Mouse (Mus musculus) cerebellum, adult (tissue): ENCODE measurements around the gene Aplp1.
"Not testable (repeated sequence)": the region's sequence is repeated elsewhere in the genome, so short reads cannot be mapped to it uniquely, and the experiment has no call there.

ENCODE experiments used
- ATAC-seq: cut with Nextera tagmentation; 2 replicates; pipeline ENCODE4 v1.9.2; 2017; ENCODE audit warnings: mild to moderate bottlenecking, moderate library complexity, mixed read lengths; ENCODE audit not compliant: insufficient number of reproducible peaks, low FRiP score, low TSS enrichment

Aplp1 gene

DNA sequence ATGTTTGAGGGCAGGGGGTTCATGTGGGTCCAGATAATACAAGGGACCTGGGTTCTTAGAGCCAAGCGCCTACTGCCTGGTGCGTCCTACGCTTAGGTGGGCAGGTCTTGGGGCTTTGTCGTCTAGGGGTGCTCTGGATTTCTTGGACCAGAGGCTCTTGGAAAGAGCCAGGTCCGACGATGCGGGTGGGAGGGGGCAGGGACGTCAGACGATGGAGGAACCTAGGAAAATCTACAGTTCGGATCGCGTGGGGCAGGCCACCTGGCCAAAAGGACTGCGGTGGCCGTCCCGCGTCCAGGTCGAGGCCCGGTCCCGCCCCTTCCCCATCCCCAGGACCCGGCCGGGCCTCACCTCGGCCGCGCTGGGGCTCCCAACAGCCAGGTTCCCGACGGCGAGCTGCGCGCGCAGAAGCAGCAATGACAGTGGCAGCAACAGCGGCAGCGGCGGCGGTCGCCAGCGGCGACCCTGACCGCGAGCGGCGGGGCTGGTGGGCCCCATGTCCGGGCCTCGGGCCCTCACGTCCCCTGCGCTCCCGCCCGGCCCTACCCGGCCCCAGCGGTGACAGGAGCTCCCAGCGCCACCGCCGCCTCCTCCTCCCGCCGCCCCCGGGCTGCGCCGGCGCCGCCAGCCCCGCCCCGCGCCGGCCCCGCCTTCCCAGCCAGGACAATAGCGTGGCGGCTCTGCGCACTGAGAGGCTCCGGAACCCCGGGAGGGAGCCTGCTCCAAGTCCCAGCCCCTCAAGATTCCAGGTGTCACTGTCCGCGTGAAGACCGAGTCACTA lies at the start of gene Aplp1:
TSS of gene Aplp1 (minus strand) at position 565 of the 781 bp plus-strand sequence.
- peak; percentile 37; the same call in 1 of the 2 replicates for ATAC-seq

DNA sequence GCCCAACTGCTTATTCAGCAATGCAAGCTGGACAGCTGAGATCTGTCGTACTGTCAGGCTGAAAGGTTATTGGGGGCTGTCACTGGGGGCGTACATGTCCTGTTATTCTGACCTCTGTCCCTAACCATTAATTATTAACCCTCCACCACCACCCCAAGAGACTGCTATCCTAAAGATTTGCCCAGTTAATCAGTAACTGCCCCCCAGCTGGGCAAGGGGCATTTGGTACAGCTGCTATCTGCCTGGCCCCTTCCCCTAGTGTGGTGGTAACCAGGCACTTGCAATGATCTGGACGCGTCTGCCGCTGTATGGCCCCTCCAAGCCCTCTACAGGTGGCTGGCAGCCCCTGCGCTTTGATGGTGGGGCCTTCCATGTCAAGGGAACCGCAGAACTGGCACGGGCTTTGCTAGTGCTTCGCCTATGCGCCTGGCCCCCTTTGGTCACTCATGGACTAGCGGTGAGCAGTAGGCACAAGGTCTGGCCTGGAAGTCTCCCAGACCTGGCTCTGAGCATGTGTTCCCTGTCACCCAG lies 48.1 kb upstream of the Aplp1 start, which contains the start of gene Prodh2:
TSS of gene Prodh2 (plus strand) at position 222 of the 531 bp plus-strand sequence.
- no peak for ATAC-seq

DNA sequence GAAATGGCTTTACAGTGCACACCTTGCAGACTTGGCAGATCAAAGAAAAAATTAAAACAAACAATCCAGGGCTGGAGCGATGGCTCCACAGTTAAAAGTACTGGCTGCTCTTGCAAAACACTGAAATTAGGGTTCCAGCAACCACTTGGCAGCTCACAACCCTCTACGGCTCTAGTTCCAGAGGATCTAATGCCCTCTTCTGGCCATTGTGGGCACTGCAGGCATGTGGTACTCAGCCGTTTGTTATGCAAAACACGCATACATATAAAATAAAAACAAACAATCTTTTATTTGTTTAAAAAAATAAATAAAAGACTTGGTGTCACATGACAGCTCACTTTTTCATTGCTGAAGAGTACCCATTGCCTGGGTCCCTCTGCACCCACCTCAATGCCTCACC lies 47.4 kb upstream of the Aplp1 start:
- no peak for ATAC-seq

DNA sequence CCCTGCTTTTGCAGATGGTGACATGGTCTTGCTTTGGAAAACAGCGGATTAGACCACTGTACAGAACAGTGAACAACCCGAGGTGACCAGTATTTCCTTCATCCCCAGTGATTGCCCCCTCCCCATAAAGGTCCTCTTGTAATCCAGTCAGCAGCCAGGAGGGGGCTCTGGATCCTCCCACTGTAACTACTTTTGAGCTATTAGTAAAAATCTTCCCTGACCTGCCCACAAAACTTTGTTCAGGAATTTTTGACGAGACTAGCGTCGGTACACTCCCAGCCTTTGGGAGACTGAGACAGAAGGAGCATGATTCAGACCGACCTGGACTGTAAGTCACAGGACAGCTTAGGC lies 45.6 kb upstream of the Aplp1 start:
- no peak for ATAC-seq

DNA sequence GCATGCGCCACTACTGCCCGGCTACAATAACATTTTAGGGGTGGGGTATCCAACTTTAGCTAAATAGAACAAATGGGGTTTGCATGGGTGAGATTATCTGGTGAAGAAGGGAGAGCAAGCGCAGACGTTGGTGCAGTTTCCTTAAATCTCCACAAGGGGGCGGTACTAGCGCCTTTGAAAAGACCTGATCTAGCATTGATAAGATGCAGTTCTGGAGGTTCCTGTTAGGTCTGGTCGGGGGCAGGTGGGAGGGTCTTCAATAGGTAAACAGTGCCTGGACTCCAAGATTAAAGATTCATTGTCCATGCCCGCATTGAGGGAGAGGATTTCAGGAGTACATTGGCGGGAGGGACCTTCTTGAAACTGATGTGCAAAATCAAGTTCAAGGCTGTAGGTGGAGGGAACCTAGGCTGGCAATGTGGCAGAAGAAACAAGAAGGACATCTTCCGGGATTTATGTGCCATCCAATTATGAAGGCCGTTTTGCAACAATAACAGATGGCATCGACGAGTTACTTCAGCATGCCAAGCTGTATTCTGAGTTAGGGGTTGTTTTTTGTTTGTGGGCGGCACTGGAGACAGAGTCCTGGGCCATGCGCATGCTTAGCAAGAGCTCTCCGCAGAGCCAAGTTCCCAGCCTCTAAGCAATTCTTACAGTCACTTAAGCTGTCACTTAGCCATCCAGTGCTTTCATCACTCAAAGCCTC lies 45.1 kb upstream of the Aplp1 start:
- no peak for ATAC-seq

DNA sequence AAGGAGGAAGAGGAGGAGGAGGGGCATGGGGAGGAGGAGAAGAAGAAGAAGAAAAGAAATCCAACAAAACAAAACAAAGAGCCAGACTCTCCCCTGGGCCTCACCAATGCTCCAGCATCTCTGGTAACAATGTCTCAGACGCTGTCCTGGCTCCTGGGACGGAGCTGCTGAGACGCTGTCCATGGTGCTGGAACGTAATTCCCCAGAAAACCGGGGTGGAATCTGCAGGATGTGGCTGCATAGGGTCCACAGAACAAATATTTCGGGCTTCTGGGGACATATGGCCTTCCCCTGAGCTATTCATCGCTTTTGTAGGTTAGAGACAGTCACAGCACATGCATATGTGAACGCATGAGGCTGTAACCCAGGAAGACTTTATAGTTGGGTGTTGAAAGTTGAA lies 38.9 kb upstream of the Aplp1 start:
- no peak for ATAC-seq

DNA sequence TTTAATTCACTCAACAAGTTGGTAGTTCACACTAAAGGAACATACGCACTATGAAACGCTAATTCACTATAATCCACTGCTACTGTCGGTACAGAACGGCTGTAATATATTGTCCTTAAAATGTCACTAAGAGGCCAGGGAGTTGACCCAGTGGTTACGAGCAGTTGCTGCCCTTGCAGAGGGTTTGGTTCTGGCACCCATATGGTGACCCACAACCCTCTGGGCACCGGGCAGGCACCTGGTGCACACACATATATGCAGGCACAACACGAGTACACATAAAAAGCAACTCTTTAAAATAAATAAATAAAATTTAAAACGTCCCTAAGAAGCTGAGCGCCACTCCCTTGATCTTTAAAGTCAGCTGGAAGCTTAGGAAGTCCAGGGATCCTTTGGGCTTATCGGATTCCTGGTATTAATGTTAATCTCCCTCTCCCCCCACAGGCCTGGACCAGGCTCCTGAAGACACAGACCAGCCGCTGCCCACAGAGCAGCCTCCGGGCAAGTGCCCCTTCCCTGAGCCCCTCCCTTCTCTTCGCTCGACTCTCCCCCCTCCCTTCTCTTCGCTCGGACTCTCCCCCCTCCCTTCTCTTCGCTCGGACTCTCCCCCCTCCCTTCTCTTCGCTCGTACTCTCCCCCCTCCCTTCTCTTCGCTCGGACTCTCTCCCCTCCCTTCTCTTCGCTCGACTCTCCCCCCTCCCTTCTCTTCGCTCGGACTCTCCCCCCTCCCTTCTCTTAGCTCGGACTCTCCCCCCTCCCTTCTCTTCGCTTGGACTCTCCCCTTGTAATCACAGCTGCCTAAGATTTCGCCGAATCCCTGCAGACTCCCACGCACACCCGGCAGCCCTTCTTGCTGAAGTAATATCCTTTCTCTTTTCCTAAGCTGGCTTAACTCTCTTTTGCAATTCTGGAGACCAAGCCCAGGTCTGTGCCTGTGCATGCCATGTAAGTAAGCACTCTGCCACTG lies 32.4 kb upstream of the Aplp1 start:
- no peak for ATAC-seq

DNA sequence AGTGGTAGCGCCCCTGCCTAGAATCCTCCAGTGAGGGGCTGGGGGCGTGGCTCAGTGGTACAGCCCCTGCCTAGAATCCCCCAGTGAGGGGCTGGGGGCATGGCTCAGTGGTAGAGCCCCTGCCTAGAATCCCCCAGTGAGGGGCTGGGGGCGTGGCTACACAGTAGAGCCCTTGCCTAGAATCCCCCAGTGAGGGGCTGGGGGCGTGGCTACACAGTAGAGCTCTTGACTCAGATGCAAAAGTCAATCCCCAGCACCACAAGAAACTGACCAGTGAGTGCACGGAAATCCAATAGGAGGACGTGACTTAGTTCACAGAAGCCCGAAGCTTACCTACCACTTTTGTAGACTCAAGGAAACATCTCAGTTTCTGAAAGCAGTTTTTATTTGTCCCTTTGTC lies 30.8 kb upstream of the Aplp1 start:
- not testable (repeated sequence) for ATAC-seq

DNA sequence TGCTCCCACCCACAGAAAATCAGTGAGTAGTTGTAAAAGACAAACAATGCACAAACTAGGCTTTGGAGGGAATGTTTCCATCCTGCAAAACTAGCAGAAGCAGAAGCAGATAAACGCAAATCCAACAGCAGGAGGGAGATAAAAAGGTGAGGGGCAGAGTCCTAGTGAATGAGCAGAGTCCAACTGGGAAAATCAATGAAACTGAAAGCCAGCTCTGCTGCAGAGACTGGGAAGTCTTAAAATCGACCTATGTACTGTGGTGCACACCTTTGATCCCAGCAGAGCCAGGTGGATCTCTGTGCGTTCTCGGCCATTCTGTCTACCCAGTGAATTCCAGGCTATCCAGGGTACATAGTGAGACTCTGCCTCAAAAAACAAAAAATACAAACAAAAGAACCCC lies 29.7 kb upstream of the Aplp1 start:
- ATAC-seq, result no peak

DNA sequence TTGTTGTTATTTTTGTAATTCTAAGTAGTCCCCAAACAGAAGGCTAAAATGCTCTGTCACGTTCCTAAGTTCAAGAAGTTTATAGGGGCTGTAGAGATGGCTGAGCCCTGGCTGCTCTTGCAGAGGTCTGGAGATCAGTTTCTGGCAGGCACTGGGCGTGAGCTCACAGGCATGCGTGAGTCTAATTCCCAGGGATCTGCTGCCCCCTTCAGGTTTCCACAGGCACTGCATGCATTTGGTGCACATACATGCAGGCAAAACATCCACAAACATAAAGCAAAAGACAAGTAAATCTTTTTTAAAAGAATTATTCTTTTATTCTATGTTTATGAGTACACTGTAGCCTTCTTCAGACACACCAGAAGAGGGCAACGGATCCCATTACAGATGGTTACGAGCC lies 27.1 kb upstream of the Aplp1 start:
- ATAC-seq, result no peak

DNA sequence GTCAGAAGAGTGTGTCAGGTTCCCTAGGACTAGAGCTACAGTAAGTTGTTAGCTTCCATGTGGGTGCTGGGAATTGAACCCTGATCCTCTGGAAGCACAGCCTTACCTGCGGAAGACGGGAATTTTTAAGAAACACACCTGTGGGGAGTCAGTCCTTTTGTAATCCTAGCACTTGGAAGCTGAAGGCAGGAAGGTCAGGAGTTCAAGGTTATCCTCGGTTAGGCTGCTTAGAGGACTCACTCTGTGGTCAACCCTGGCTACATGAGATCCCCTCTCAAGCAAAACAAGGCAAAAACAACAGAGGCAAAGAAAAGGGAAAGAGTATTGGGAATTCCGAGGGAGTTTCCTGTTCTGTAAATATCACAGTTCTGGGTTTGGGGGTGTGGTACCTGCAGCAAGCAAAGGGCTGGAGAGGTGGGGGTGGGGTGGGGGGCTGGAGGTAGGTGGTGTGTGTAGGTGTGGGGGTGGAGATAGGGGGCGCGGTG lies 19.5 kb upstream of the Aplp1 start:
- ATAC-seq, result no peak

DNA sequence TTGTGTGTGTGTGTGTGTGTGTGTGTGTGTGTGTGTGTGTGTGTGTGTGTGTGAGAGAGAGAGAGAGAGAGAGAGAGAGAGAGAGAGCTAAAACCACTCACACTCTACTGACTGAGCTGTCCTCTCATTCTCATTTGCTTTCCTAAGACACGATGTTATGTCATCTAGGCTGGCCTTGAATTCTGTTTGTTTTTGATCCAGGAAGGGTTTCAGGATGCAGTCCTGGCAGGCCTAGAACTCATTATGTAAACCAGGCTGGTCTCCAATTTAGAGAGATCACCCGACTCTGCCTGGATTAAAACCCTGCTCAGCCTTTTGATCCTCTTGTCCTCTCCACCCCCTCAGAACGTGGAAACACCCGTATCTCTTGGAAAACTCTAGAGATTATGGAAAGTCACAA lies 18.7 kb upstream of the Aplp1 start:
- ATAC-seq, result no peak

DNA sequence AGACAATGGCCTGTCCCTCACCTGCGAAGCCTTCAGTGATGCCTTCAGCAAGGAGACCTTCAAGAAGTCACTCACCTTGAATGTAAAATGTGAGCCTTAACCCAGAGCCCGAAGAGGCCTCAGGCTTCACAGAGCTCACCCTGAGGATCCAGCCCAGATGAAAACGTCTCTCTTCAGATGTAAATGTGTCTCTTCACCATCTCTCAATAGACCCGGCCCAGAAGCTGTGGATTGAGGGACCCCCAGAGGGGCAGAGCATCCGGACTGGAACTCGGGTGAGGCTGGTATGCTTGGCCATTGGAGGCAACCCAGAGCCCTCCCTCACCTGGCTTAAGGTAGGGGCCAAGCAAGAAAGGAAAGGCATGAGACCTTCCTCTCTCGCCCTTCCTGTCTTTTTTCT lies 18.2 kb upstream of the Aplp1 start:
- no peak for ATAC-seq

DNA sequence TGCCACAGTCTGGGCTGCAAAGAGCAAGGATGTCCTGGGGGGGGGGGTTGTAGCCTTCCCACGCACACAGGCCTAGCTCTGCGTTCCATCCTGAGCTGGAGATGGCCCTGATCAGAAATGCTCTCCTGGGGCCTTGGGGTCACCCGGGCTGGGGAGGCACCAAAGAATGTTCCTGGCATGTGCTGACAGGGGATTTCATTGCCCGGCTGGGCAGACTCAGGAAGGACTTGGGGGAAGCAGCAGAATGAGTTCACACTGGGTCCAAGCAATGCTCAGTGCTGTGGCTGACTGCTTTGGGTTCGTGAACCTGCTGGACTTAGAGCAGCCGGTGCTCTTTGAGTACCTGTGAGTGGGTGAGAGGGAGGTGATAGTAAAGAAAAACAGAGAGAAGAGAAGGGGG lies 14.1 kb upstream of the Aplp1 start:
- no peak for ATAC-seq

DNA sequence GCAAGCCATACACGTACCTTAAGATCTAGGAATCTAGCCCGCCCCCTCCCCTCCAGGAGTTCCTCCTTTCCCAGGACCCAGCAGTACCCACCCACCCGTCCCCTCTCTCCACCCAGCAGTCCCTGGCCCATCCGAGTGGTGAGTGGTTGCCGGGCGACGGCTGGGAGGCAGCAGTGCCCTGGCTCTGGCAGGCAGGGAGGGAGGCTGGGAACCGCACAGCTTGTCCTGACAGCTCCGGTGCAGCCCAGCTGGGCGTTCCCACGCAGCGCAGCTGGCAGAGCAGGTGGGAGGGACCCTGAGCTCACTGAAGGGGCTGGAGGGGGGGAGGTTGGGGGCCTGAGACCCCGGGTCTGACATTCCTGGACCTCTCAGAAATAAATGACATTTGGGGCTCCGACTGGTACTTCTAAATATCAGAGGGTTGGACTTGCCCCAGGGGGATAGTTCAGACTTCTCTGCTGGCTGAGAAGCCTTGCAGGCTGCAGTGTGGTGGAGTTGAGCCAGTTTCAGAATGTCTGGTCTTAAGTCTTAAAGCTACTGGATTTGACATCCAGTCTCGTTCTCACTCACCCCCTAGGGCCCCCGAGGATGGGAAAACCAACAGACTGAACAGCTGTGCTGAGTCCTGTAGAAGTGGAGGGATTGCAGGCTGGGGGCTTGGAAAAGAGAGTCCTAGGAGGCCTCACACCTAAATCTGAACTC lies 12.4 kb upstream of the Aplp1 start, which contains the start of the genes Kirrel2 and Nphs1:
TSS of gene Kirrel2 (minus strand) at position 62 of the 702 bp plus-strand sequence.
TSS of gene Nphs1 (plus strand) at position 687 of the 702 bp plus-strand sequence.
- no peak for ATAC-seq

DNA sequence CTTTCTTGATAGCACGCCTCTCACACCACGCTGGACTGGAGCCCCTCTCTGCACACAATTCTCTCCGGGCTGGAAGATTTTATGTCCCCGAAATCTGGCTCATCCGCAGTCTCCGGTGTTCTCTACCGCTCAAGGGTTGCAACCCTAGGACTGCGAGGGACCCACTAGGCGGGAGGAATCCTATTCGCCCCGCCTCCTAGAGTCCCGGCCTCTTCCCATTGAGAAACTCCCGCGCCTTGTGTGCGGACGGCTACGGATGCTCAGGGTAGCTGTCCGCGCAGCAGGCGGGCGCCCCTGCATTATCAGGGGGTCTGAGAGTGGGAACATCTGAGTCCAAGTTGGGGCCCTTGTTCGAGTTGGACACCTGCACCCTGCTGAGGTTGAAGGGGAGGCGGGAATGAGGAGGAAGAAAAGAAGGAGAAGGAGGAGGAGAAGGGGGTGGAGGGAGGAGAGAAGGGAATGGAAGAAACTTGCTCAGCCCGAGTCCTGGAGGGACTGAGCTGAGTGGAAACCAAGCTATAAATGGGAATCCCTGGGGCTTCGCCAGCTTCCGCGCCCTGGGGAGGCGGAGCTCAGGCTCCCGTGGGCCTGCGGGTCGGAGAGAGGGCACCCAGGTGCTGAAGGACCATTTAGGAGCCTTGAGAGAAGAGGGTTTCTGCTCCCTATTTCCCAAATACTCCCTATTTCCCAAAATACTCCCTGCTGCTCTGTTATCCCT lies 11.7 kb upstream of the Aplp1 start:
- ATAC-seq, result no peak

DNA sequence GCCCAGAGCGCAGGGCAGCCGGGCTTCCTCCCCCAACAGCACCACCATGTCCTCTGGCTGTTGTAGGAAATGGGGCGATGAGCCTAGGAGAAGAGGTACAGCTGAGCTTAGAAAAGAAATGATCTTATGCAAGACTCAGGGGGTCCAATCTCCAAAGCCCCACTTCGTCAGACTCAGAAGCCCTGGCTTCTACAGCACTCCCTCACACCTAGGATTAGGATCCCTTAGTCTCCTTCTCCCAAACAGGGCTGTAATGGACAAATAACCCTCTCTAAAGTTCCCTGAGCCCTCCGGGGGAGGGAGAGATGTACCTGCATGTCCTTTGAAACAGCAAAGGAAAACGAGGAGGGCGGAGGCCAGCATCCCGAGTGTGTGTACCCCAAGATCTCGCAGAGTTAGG lies 11.2 kb upstream of the Aplp1 start:
- no peak for ATAC-seq

DNA sequence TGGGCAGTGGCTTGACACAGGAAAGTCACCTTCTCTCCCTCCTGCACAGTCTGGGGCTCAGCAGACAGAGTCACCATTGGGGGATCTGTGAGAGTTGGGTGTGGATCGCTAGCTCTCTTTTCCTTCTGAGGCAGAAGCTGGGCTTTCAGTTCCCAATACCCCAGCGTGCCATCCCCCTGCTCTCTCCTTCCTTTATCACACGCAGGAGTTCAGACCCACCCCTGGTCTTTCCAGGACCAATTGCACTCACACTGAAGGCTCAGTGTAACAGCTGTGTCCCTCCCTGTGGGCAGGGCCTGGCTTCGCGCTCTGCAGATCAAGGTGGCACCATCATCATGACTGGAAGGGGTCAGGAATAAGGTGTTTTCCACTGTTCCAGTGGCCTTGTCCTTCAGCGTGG lies 8.9 kb upstream of the Aplp1 start:
- no peak for ATAC-seq

DNA sequence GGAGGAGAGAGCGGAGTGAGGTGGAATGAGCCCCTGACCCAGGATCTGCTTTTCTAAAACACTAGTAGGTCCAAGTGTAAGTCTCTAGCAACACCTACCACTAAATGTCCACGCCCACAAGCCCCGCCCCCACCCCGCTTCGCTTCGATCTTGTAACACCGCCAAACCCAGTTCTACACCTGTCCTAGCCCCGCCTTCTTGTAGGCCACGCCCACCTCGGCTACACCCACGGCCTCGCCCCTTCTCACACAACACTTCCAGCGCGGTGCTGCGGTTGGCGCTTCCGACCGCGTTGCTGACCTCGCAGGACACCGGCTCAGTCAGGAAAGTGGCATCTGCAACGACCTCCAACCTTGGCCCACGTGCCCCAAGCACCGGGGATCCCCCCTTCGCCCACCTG lies 8.4 kb upstream of the Aplp1 start:
- ATAC-seq, result no peak
